Mouse (Mus musculus) lung, postnatal 0 days (tissue): ENCODE measurements around the gene Msantd2. TPM values are rescaled to one million over a fixed set of nuclear protein-coding genes. Genes with fewer than 3 reads are reported as not detected.

ENCODE experiments used
- ATAC-seq: fragments of 200-750 bp; cut with Nextera tagmentation; 2 replicates; pipeline ENCODE4 v1.8.0; 2017; ENCODE audit warnings: moderate library complexity
- DNase-seq: peaks from one replicate; pipeline ENCODE4 v3.0.0-alpha.2; 2016; ENCODE audit warnings: low spot score
- H3K27ac ChIP-seq: fragments of 300-500 bp; sonication (generic); 2 replicates; pipeline ENCODE4 v1.5.1; 2014; ENCODE audit warnings: antibody characterized with exemption, mild to moderate bottlenecking, low read length, mixed read lengths
- H3K27me3 ChIP-seq: fragments of 300-500 bp; sonication (generic); replicated peaks from 2 replicates; pipeline ENCODE4 v1.6.1; 2014; ENCODE audit warnings: low read length, mixed read lengths; ENCODE audit not compliant: insufficient read depth
- H3K36me3 ChIP-seq: fragments of 300-500 bp; sonication (generic); 2 replicates; pipeline ENCODE4 v1.6.1; 2014; ENCODE audit warnings: low read length, mixed read lengths; ENCODE audit not compliant: insufficient read depth
- H3K4me1 ChIP-seq: fragments of 300-500 bp; sonication (generic); 2 replicates; pipeline ENCODE4 v1.6.1; 2014; ENCODE audit warnings: antibody characterized with exemption, low read depth, low read length, mixed read lengths; ENCODE audit not compliant: insufficient read depth
- H3K4me2 ChIP-seq: fragments of 300-500 bp; sonication (generic); replicated peaks from 2 replicates; pipeline ENCODE4 v1.6.1; 2014; ENCODE audit warnings: low read depth, mild to moderate bottlenecking, low read length, moderate library complexity, mixed read lengths
- H3K4me3 ChIP-seq: fragments of 300-500 bp; sonication (generic); 2 replicates; pipeline ENCODE4 v1.5.1; 2014; ENCODE audit warnings: low read depth, low read length
- H3K9ac ChIP-seq: fragments of 300-500 bp; sonication (generic); replicated peaks from 2 replicates; pipeline ENCODE4 v1.6.1; 2014; ENCODE audit warnings: low read depth, mild to moderate bottlenecking
- H3K9me3 ChIP-seq: fragments of 300-500 bp; sonication (generic); 2 replicates; pipeline ENCODE4 v1.6.1; 2016; ENCODE audit warnings: low read length, mixed read lengths
- CTCF ChIP-seq: IDR thresholded peaks from 2 replicates; pipeline ENCODE4 v1.5.1; 2016; ENCODE audit warnings: antibody characterized with exemption, mild to moderate bottlenecking
- EP300 ChIP-seq: IDR thresholded peaks from 2 replicates; pipeline ENCODE4 v1.6.1; 2016; ENCODE audit warnings: antibody characterized with exemption, mild to moderate bottlenecking, control low read depth
- WGBS: fragments of 180-500 bp; shearing (Covaris S2); extraction: QIAGEN DNeasy Blood & Tissue Kit; methylation state at CpG from one replicate; pipeline ENCODE4 v1.1.7; 2014; 5-methylcytosine and 5-hydroxymethylcytosine counted together
- polyA plus RNA-seq: library from polyadenylated mRNA; unstranded; fragments of >200 nt; fragmentation: Nextera tagmentation; extraction: Ambion mirVana; gene quantifications from 2 replicates; pipeline ENCODE4 v1.2.1, GENCODE M21; 2015

Gene Msantd2
- polyA plus RNA-seq, 1 experiment from 2014 or later, result 12.2 TPM

GRCm38 (mm10) chr9:37543869-37544440 lies 54.8 kb downstream of the Msantd2 start:
- Histone ChIP-seq H3K36me3 (no peaks in the 10 kb centered on the region), H3K9me3 (no peaks in the 10 kb centered on the region), H3K4me3 (peak overlapping the region; percentile 35), H3K9ac (no peak overlapping the region), H3K4me2 (peak overlapping the region; percentile 66), H3K27me3 (no peaks in the 10 kb centered on the region), H3K27ac (peak overlapping the region; percentile 57), H3K4me1 (no peaks in the 10 kb centered on the region; the same call in 1 of the 2 replicates)
- ATAC-seq (no peak), DNase-seq (no peak)
- WGBS, result 29% methylated on average over 12 of the region's 12 CpGs
- TF ChIP-seq CTCF (no peak), EP300 (no peak)

- ATAC-seq (peak; percentile 81), DNase-seq (peak; percentile 87)
- Histone ChIP-seq H3K4me1 (no peaks in the 10 kb centered on the region; the same call in 1 of the 2 replicates), H3K9ac (0 out of 2 replicates have a peak overlapping the region, but pooled peaks have one; percentile 26), H3K4me2 (peak overlapping the region; percentile 66), H3K4me3 (peak overlapping the region; percentile 35), H3K27me3 (no peaks in the 10 kb centered on the region), H3K9me3 (no peaks in the 10 kb centered on the region), H3K27ac (peak overlapping the region; percentile 57; the same call in 1 of the 2 replicates), H3K36me3 (no peaks in the 10 kb centered on the region)
- 2% methylated on average over 29 of the region's 29 CpGs for WGBS
- peak; percentile 46; the same call in 1 of the 2 replicates for TF ChIP-seq EP300
- peak; percentile 82 for TF ChIP-seq CTCF
Observed at GRCm38 (mm10) chr9:37544447-37545165, 55.5 kb downstream of the Msantd2 start.

- H3K27ac ChIP-seq, result no peak overlapping the region
- no peaks in the 10 kb centered on the region; the same call in 1 of the 2 replicates for H3K4me1 ChIP-seq
- TF ChIP-seq EP300 (no peak), CTCF (no peak)
- 21% methylated on average over 17 of the region's 17 CpGs for WGBS
- peak; percentile 7 for DNase-seq
- H3K9me3 ChIP-seq, result no peaks in the 10 kb centered on the region
- no peak overlapping the region for H3K9ac ChIP-seq
- H3K36me3 ChIP-seq, result no peaks in the 10 kb centered on the region
- H3K4me2 ChIP-seq, result peak overlapping the region; percentile 66
- peak overlapping the region; percentile 35; the same call in 1 of the 2 replicates for H3K4me3 ChIP-seq
- no peaks in the 10 kb centered on the region for H3K27me3 ChIP-seq
- ATAC-seq, result no peak; the same call in 1 of the 2 replicates
Observed at GRCm38 (mm10) chr9:37545166-37545610, 56.1 kb downstream of the Msantd2 start.

GRCm38 (mm10) chr9:37545847-37546452 lies 56.8 kb downstream of the Msantd2 start:
- H3K27me3 ChIP-seq, result no peaks in the 10 kb centered on the region
- H3K36me3 ChIP-seq, result no peaks in the 10 kb centered on the region
- no peak overlapping the region for H3K9ac ChIP-seq
- 39% methylated on average over 27 of the region's 27 CpGs for WGBS
- H3K4me1 ChIP-seq, result no peaks in the 10 kb centered on the region; the same call in 1 of the 2 replicates
- H3K4me2 ChIP-seq, result no peak overlapping the region
- TF ChIP-seq EP300 (no peak), CTCF (no peak)
- DNase-seq (peak; percentile 4), ATAC-seq (no peak)
- H3K27ac ChIP-seq, result no peak overlapping the region
- no peaks in the 10 kb centered on the region for H3K9me3 ChIP-seq
- no peak overlapping the region for H3K4me3 ChIP-seq

- ATAC-seq (no peak), DNase-seq (peak; percentile 30)
- H3K36me3 ChIP-seq, result no peaks in the 10 kb centered on the region
- H3K4me1 ChIP-seq, result peaks cover 1% of the 10 kb centered on the region; the same call in 1 of the 2 replicates
- no peaks in the 10 kb centered on the region for H3K9me3 ChIP-seq
- no peak overlapping the region for H3K4me2 ChIP-seq
- H3K27ac ChIP-seq, result no peak overlapping the region
- no peak overlapping the region for H3K9ac ChIP-seq
- TF ChIP-seq CTCF, result peak; percentile 53
- no peak for TF ChIP-seq EP300
- 79% methylated on average over 1 of the region's 1 CpGs for WGBS
- H3K27me3 ChIP-seq, result peaks cover 2% of the 10 kb centered on the region; the same call in 1 of the 2 replicates
- no peak overlapping the region for H3K4me3 ChIP-seq
Observed at GRCm38 (mm10) chr9:37546889-37547288, 57.8 kb downstream of the Msantd2 start.

- Histone ChIP-seq H3K27ac (no peak overlapping the region), H3K27me3 (peaks cover 6% of the 10 kb centered on the region; the same call in 1 of the 2 replicates), H3K4me1 (peaks cover 8% of the 10 kb centered on the region), H3K4me2 (no peak overlapping the region), H3K36me3 (no peaks in the 10 kb centered on the region), H3K9ac (no peak overlapping the region), H3K4me3 (no peak overlapping the region), H3K9me3 (no peaks in the 10 kb centered on the region)
- ATAC-seq (no peak), DNase-seq (no peak)
- WGBS, result 59% methylated on average over 1 of the region's 1 CpGs
- TF ChIP-seq EP300 (no peak), CTCF (no peak)
Observed at GRCm38 (mm10) chr9:37550435-37550834, 61.3 kb downstream of the Msantd2 start.
